Mouse (Mus musculus) limb, embryonic 14.5 days (tissue): ENCODE data around the gene Psmd8. TPM values are rescaled to one million over a fixed set of nuclear protein-coding genes. Genes with fewer than 3 reads are reported as not detected.

Experiments
- ATAC-seq: fragments of 200-750 bp; cut with Nextera tagmentation; 2 replicates; pipeline ENCODE4 v1.8.0; 2017; ENCODE audit warnings: low read depth, moderate number of reproducible peaks, moderate TSS enrichment; ENCODE audit not compliant: low FRiP score
- DNase-seq: peaks from one replicate; pipeline ENCODE4 v3.0.0-alpha.2; 2015; ENCODE audit warnings: low spot score
- H3K27ac ChIP-seq: fragments of 300-500 bp; sonication (generic); replicated peaks from 2 replicates; pipeline ENCODE4 v1.5.1; 2014; ENCODE audit warnings: low read depth, mild to moderate bottlenecking, low read length, moderate library complexity, mixed read lengths
- H3K27me3 ChIP-seq: fragments of 300-500 bp; sonication (generic); 2 replicates; pipeline ENCODE4 v1.6.1; 2014; ENCODE audit warnings: low read length, mixed read lengths; ENCODE audit not compliant: control insufficient read depth, insufficient read depth
- H3K36me3 ChIP-seq: fragments of 300-500 bp; sonication (generic); 2 replicates; pipeline ENCODE4 v1.6.1; 2014; ENCODE audit warnings: mild to moderate bottlenecking, low read length, moderate library complexity, mixed read lengths; ENCODE audit not compliant: control insufficient read depth, insufficient read depth
- H3K4me1 ChIP-seq: fragments of 300-500 bp; sonication (generic); 2 replicates; pipeline ENCODE4 v1.6.1; 2014; ENCODE audit warnings: antibody characterized with exemption, low read length, mixed read lengths; ENCODE audit not compliant: control insufficient read depth, insufficient read depth
- H3K4me2 ChIP-seq: fragments of 300-500 bp; sonication (generic); replicated peaks from 2 replicates; pipeline ENCODE4 v1.6.1; 2014; ENCODE audit warnings: low read depth, mild to moderate bottlenecking, low read length, moderate library complexity; ENCODE audit not compliant: severe bottlenecking
- H3K4me3 ChIP-seq: fragments of 300-500 bp; sonication (generic); replicated peaks from 2 replicates; pipeline ENCODE4 v1.5.1; 2014; ENCODE audit warnings: low read length
- H3K9ac ChIP-seq: fragments of 300-500 bp; sonication (generic); 2 replicates; pipeline ENCODE4 v1.6.1; 2014; ENCODE audit warnings: mild to moderate bottlenecking, low read depth, low read length, moderate library complexity; ENCODE audit not compliant: severe bottlenecking
- H3K9me3 ChIP-seq: fragments of 300-500 bp; sonication (generic); 2 replicates; pipeline ENCODE4 v1.6.1; 2016; ENCODE audit warnings: low read length; ENCODE audit not compliant: control insufficient read depth
- POLR2A ChIP-seq: fragments of 200-500 bp; IDR thresholded peaks from 2 replicates; pipeline ENCODE4 v1.8.0; 2012; ENCODE audit warnings: inconsistent platforms, mild to moderate bottlenecking, moderate library complexity, borderline replicate concordance; ENCODE audit not compliant: insufficient read depth, insufficient read length; ENCODE audit errors: extremely low read depth
- WGBS: fragments of 180-500 bp; shearing (Covaris S2); extraction: QIAGEN DNeasy Blood & Tissue Kit; methylation state at CpG from one replicate; pipeline ENCODE4 v1.1.7; 2014; 5-methylcytosine and 5-hydroxymethylcytosine counted together
- polyA plus RNA-seq, 2 experiments: library from polyadenylated mRNA; depleted of rRNA in 1 of 2; stranded (reverse) in 1 of 2; unstranded in 1 of 2; fragments of >200 nt; fragmentation: Nextera tagmentation in 1 of 2; extraction: Ambion mirVana in 1 of 2; gene quantifications; 2 replicates each; pipeline versions ENCODE4 v1.2.1 to v1.2.3; 2012 to 2014

Gene Psmd8
- polyA plus RNA-seq, 2 experiments, result 216 to 264 TPM

GRCm38 (mm10) chr7:29172390-29173016 is 8.0 kb downstream of the Psmd8 start:
- H3K4me2 ChIP-seq, result no peak overlapping the region

GRCm38 (mm10) chr7:29171562-29172097 is 8.9 kb downstream of the Psmd8 start:
- H3K4me2 ChIP-seq, result peak overlapping the region; percentile 86
- peak overlapping the region; percentile 66 for H3K4me3 ChIP-seq
- no peaks in the 10 kb centered on the region for H3K9me3 ChIP-seq
- H3K4me1 ChIP-seq, result peaks cover 20% of the 10 kb centered on the region
- peak overlapping the region; percentile 41 for H3K9ac ChIP-seq
- H3K27me3 ChIP-seq, result peaks cover 34% of the 10 kb centered on the region
- WGBS, result 5% methylated on average over 30 of the region's 34 CpGs
- DNase-seq, result no peak
- H3K36me3 ChIP-seq, result peaks cover 38% of the 10 kb centered on the region
- H3K27ac ChIP-seq, result no peak overlapping the region
- no peak for TF ChIP-seq POLR2A
- no peak for ATAC-seq

More at GRCm38 (mm10) chr7:29172390-29173016, 8.0 kb downstream of the Psmd8 start:
- Histone ChIP-seq H3K9me3 (no peaks in the 10 kb centered on the region), H3K4me3 (no peak overlapping the region), H3K27me3 (peaks cover 34% of the 10 kb centered on the region), H3K27ac (no peak overlapping the region), H3K4me1 (peaks cover 20% of the 10 kb centered on the region), H3K36me3 (peaks cover 44% of the 10 kb centered on the region), H3K9ac (no peak overlapping the region)
- ATAC-seq (no peak), DNase-seq (no peak)
- 30% methylated on average over 32 of the region's 32 CpGs for WGBS
- no peak for TF ChIP-seq POLR2A

- Histone ChIP-seq H3K4me3 (peak overlapping the region; percentile 66), H3K9ac (peak overlapping the region; percentile 41), H3K4me2 (peak overlapping the region; percentile 86), H3K9me3 (no peaks in the 10 kb centered on the region), H3K27ac (no peak overlapping the region), H3K4me1 (peaks cover 20% of the 10 kb centered on the region), H3K36me3 (peaks cover 31% of the 10 kb centered on the region), H3K27me3 (peaks cover 34% of the 10 kb centered on the region)
- no peak for TF ChIP-seq POLR2A
- DNase-seq (peak; percentile 53), ATAC-seq (no peak)
- WGBS, result 4% methylated on average over 37 of the region's 43 CpGs
Observed at GRCm38 (mm10) chr7:29170755-29171561, 9.5 kb downstream of the Psmd8 start.

DNA sequence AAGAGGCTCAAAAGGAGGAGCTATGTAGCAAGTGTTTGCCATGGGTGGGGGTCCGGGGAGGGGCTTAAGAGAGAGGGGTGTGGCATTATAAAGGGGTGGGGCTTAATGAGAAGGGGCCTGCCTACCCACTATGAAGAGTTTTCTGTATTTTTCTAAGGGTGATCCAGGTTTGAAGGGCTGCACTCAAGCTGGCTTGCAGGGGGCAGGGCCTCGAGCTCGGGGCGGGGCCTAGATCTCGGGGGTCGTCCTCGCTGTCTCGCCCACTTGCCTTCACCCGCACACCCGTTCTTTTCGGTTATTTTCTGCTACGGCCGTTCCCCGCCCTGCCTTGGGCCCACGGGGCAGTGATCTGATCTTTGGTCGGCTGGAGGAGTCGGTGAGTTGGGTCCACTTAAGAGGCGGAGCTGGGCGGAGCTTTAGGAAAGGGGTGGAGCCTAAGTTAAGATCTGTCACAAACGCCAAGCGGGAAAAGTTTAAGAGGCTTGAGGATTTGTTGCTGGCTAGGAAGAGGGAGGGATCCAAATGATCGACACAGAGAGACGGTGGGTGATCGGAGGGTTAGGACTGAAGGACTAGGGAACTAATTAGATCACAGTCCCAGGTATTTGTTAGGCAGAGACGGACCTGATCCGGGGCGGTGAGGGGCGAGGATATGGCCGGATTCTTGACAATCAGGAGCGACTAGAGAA is 10.3 kb downstream of the Psmd8 start, which contains the start of the genes Ggn and Spred3:
Gene Ggn, plus strand, starts transcription at position 145 of the 689 bp plus-strand sequence.
Gene Spred3, minus strand, starts transcription at position 346 of the 689 bp plus-strand sequence.
- Histone ChIP-seq H3K36me3 (peaks cover 24% of the 10 kb centered on the region), H3K4me1 (peaks cover 20% of the 10 kb centered on the region), H3K9me3 (no peaks in the 10 kb centered on the region), H3K4me2 (peak within 1 kb of the TSS; percentile 86), H3K27ac (0 out of 2 replicates have a peak within 1 kb of the TSS, but pooled peaks have one; percentile 43), H3K9ac (peak within 1 kb of the TSS; percentile 62), H3K27me3 (peaks cover 34% of the 10 kb centered on the region), H3K4me3 (peak within 1 kb of the TSS; percentile 66)
- peak; percentile 80 for DNase-seq
- no peak for TF ChIP-seq POLR2A
- under 1% methylated on average over 30 of the region's 30 CpGs for WGBS
- ATAC-seq, result peak; percentile 74
